Mouse (Mus musculus) lung, embryonic 16.5 days (tissue): ENCODE measurements around the gene Gm49387. TPM values are rescaled to one million over a fixed set of nuclear protein-coding genes. Genes with fewer than 3 reads are reported as not detected.

Experiments used
- ATAC-seq: fragments of 200-750 bp; cut with Nextera tagmentation; 2 replicates; pipeline ENCODE4 v1.8.0; 2017; ENCODE audit warnings: low read depth, mild to moderate bottlenecking, moderate library complexity
- H3K27ac ChIP-seq: fragments of 300-500 bp; sonication (generic); 2 replicates; pipeline ENCODE4 v1.5.1; 2014; ENCODE audit warnings: mild to moderate bottlenecking, control low read depth, low read length
- H3K27me3 ChIP-seq: fragments of 300-500 bp; sonication (generic); 2 replicates; pipeline ENCODE4 v1.6.1; 2014; ENCODE audit warnings: low read depth, low read length, mixed read lengths; ENCODE audit not compliant: control insufficient read depth, insufficient read depth
- H3K36me3 ChIP-seq: fragments of 300-500 bp; sonication (generic); 2 replicates; pipeline ENCODE4 v1.6.1; 2014; ENCODE audit warnings: low read length; ENCODE audit not compliant: control insufficient read depth, insufficient read depth
- H3K4me1 ChIP-seq: fragments of 300-500 bp; sonication (generic); replicated peaks from 2 replicates; pipeline ENCODE4 v1.6.1; 2014; ENCODE audit warnings: low read length, mixed read lengths; ENCODE audit not compliant: control insufficient read depth, insufficient read depth
- H3K4me2 ChIP-seq: fragments of 300-500 bp; sonication (generic); 2 replicates; pipeline ENCODE4 v1.6.1; 2014; ENCODE audit warnings: low read depth, low read length, control low read depth
- H3K4me3 ChIP-seq: fragments of 300-500 bp; sonication (generic); 2 replicates; pipeline ENCODE4 v1.5.1; 2014; ENCODE audit warnings: mild to moderate bottlenecking, low read length, control low read depth
- H3K9ac ChIP-seq: fragments of 300-500 bp; sonication (generic); 2 replicates; pipeline ENCODE4 v1.6.1; 2014; ENCODE audit warnings: low read length, control low read depth
- H3K9me3 ChIP-seq: fragments of 300-500 bp; sonication (generic); 2 replicates; pipeline ENCODE4 v1.6.1; 2016; ENCODE audit warnings: low read length; ENCODE audit not compliant: control insufficient read depth
- WGBS: fragments of 180-500 bp; shearing (Covaris S2); extraction: QIAGEN DNeasy Blood & Tissue Kit; methylation state at CpG from one replicate; pipeline ENCODE4 v1.1.7; 2014; 5-methylcytosine and 5-hydroxymethylcytosine counted together
- polyA plus RNA-seq: library from polyadenylated mRNA; unstranded; fragments of >200 nt; fragmentation: Nextera tagmentation; extraction: Ambion mirVana; gene quantifications from 2 replicates; pipeline ENCODE4 v1.2.1, GENCODE M21; 2015

The Gm49387 gene
- polyA plus RNA-seq = 0.45 and 1.6 TPM in 2 replicates

- H3K4me3 ChIP-seq = peak within 1 kb of the TSS; percentile 72
- 3% methylated on average over 26 of the region's 26 CpGs for WGBS
- ATAC-seq = peak; percentile 37
- no peaks in the 10 kb centered on the region for H3K36me3 ChIP-seq
- no peaks in the 10 kb centered on the region for H3K27me3 ChIP-seq
- peaks cover 3% of the 10 kb centered on the region; the same call in 1 of the 2 replicates for H3K4me1 ChIP-seq
- no peaks in the 10 kb centered on the region for H3K9me3 ChIP-seq
- peak within 1 kb of the TSS; percentile 80 for H3K4me2 ChIP-seq
- H3K9ac ChIP-seq = peak within 1 kb of the TSS; percentile 77
- H3K27ac ChIP-seq = peak within 1 kb of the TSS; percentile 81
These were observed at the start of gene Gm49387 for GRCm38 (mm10) chr14:31640346-31640889. Gene Gm49387 (minus strand): TSS chr14:31640878.

GRCm38 (mm10) chr14:31686231-31686630, 45.6 kb upstream of the Gm49387 start:
- 90% methylated on average over 1 of the region's 1 CpGs for WGBS
- no peaks in the 10 kb centered on the region for H3K36me3 ChIP-seq
- ATAC-seq = no peak

GRCm38 (mm10) chr14:31685680-31686079, 45.0 kb upstream of the Gm49387 start:
- H3K9me3 ChIP-seq = no peaks in the 10 kb centered on the region
- WGBS = 85% methylated on average over 10 of the region's 10 CpGs
- no peaks in the 10 kb centered on the region for H3K36me3 ChIP-seq
- H3K4me3 ChIP-seq = no peak overlapping the region
- H3K27ac ChIP-seq = no peak overlapping the region
- no peaks in the 10 kb centered on the region for H3K27me3 ChIP-seq
- H3K4me1 ChIP-seq = peaks cover 5% of the 10 kb centered on the region
- no peak overlapping the region for H3K4me2 ChIP-seq
- ATAC-seq = no peak
- H3K9ac ChIP-seq = no peak overlapping the region

More at GRCm38 (mm10) chr14:31686231-31686630, 45.6 kb upstream of the Gm49387 start:
- Histone ChIP-seq H3K27me3 (no peaks in the 10 kb centered on the region), H3K4me2 (no peak overlapping the region), H3K4me1 (peaks cover 5% of the 10 kb centered on the region), H3K4me3 (no peak overlapping the region), H3K9me3 (no peaks in the 10 kb centered on the region), H3K27ac (no peak overlapping the region), H3K9ac (no peak overlapping the region)

GRCm38 (mm10) chr14:31684343-31685040, 43.8 kb upstream of the Gm49387 start:
- Histone ChIP-seq H3K36me3 (no peaks in the 10 kb centered on the region), H3K9ac (no peak overlapping the region), H3K27ac (no peak overlapping the region), H3K4me2 (no peak overlapping the region), H3K4me1 (peaks cover 5% of the 10 kb centered on the region), H3K27me3 (no peaks in the 10 kb centered on the region), H3K4me3 (no peak overlapping the region), H3K9me3 (no peaks in the 10 kb centered on the region)
- WGBS = 52% methylated on average over 7 of the region's 7 CpGs
- ATAC-seq = no peak

- ATAC-seq = no peak
- 79% methylated on average over 2 of the region's 2 CpGs for WGBS
- no peaks in the 10 kb centered on the region for H3K9me3 ChIP-seq
These were observed 42.9 kb upstream of the Gm49387 start for GRCm38 (mm10) chr14:31683610-31684009.

GRCm38 (mm10) chr14:31681931-31682555, 41.4 kb upstream of the Gm49387 start:
- Histone ChIP-seq H3K4me1 (peaks cover 5% of the 10 kb centered on the region), H3K27ac (peak overlapping the region; percentile 87), H3K4me3 (no peak overlapping the region), H3K9me3 (no peaks in the 10 kb centered on the region), H3K36me3 (no peaks in the 10 kb centered on the region), H3K9ac (no peak overlapping the region), H3K27me3 (no peaks in the 10 kb centered on the region), H3K4me2 (no peak overlapping the region)
- ATAC-seq = peak; percentile 63
- 24% methylated on average over 5 of the region's 5 CpGs for whole genome bisulfite sequencing

More at GRCm38 (mm10) chr14:31683610-31684009, 42.9 kb upstream of the Gm49387 start:
- no peaks in the 10 kb centered on the region for H3K36me3 ChIP-seq
- H3K27ac ChIP-seq = no peak overlapping the region
- H3K4me3 ChIP-seq = no peak overlapping the region
- no peak overlapping the region for H3K9ac ChIP-seq
- no peak overlapping the region for H3K4me2 ChIP-seq
- peaks cover 5% of the 10 kb centered on the region for H3K4me1 ChIP-seq
- no peaks in the 10 kb centered on the region for H3K27me3 ChIP-seq

- no peak overlapping the region for H3K4me3 ChIP-seq
These were observed 40.6 kb upstream of the Gm49387 start for GRCm38 (mm10) chr14:31681291-31681690.

GRCm38 (mm10) chr14:31680656-31681055, 40.0 kb upstream of the Gm49387 start:
- peak overlapping the region; percentile 49; the same call in 1 of the 2 replicates for H3K27ac ChIP-seq
- WGBS = 95% methylated on average over 3 of the region's 3 CpGs

More at GRCm38 (mm10) chr14:31681291-31681690, 40.6 kb upstream of the Gm49387 start:
- no peaks in the 10 kb centered on the region for H3K36me3 ChIP-seq
- peak; percentile 77 for ATAC-seq
- H3K27me3 ChIP-seq = no peaks in the 10 kb centered on the region
- no peaks in the 10 kb centered on the region for H3K9me3 ChIP-seq
- peaks cover 5% of the 10 kb centered on the region for H3K4me1 ChIP-seq
- WGBS = 65% methylated on average over 9 of the region's 9 CpGs
- H3K9ac ChIP-seq = no peak overlapping the region
- peak overlapping the region; percentile 87 for H3K27ac ChIP-seq
- H3K4me2 ChIP-seq = no peak overlapping the region

GRCm38 (mm10) chr14:31671635-31672320, 31.1 kb upstream of the Gm49387 start:
- Histone ChIP-seq H3K36me3 (peaks cover 5% of the 10 kb centered on the region), H3K4me3 (no peak overlapping the region), H3K9me3 (no peaks in the 10 kb centered on the region), H3K9ac (no peak overlapping the region), H3K27ac (no peak overlapping the region), H3K27me3 (no peaks in the 10 kb centered on the region), H3K4me2 (no peak overlapping the region), H3K4me1 (peaks cover 14% of the 10 kb centered on the region; the same call in 1 of the 2 replicates)
- ATAC-seq = no peak
- 61% methylated on average over 10 of the region's 10 CpGs for WGBS

More at GRCm38 (mm10) chr14:31680656-31681055, 40.0 kb upstream of the Gm49387 start:
- Histone ChIP-seq H3K27me3 (no peaks in the 10 kb centered on the region), H3K4me1 (peaks cover 5% of the 10 kb centered on the region), H3K4me3 (no peak overlapping the region), H3K9me3 (no peaks in the 10 kb centered on the region), H3K9ac (no peak overlapping the region), H3K4me2 (no peak overlapping the region), H3K36me3 (no peaks in the 10 kb centered on the region)
- ATAC-seq = no peak
